Mouse (Mus musculus) lung, postnatal 10 days (tissue): ENCODE measurements at regions not wholly inside any gene's neighbourhood (a gene's known extent, or its start where the extent isn't known, plus 50 kb on each side); places are given as distances from the start of the nearest gene placed in this dataset.

Source experiments
- DNase-seq: peaks from one replicate; pipeline ENCODE4 v3.0.0; 2021

GRCm38 (mm10) chr15:33758771-33759170 is 598.9 kb downstream of the 9430069I07Rik start:
- no peak for DNase-seq
